Mouse (Mus musculus): ENCODE data around the gene Mtfr2.
A peak's percentile ranks its signal among the peaks of the same experiment; 100 is the strongest.

The Mtfr2 gene

GRCm38 (mm10) chr10:20379071-20379735 lies 31.6 kb downstream of the Mtfr2 start:
- DNase-seq (ENCODE audit: low spot score in 2 of 2): no peak

- peak; percentile 42 to 56 for DNase-seq (ENCODE audit: low spot score in 2 of 2)
These were observed 33.2 kb downstream of the Mtfr2 start for GRCm38 (mm10) chr10:20380798-20381197.

- no peak for DNase-seq (ENCODE audit: low spot score in 2 of 2)
These were observed 33.8 kb downstream of the Mtfr2 start for GRCm38 (mm10) chr10:20381352-20381751.

GRCm38 (mm10) chr10:20382807-20383419 lies 35.3 kb downstream of the Mtfr2 start:
- no peak for DNase-seq (ENCODE audit: low spot score in 2 of 2)

GRCm38 (mm10) chr10:20390568-20390967 lies 43.0 kb downstream of the Mtfr2 start:
- no peak for DNase-seq (ENCODE audit: low spot score in 2 of 2)

GRCm38 (mm10) chr10:20394815-20395214 lies 47.2 kb downstream of the Mtfr2 start:
- no peak for DNase-seq (ENCODE audit: low spot score in 2 of 2)

GRCm38 (mm10) chr10:20395778-20396177 lies 48.2 kb downstream of the Mtfr2 start:
- no peak for DNase-seq (ENCODE audit: low spot score in 2 of 2)

GRCm38 (mm10) chr10:20398224-20398623 lies 50.7 kb downstream of the Mtfr2 start:
- DNase-seq (ENCODE audit: low spot score in 2 of 2): no peak

- DNase-seq (ENCODE audit: low spot score in 2 of 2): no peak
These were observed 51.2 kb downstream of the Mtfr2 start for GRCm38 (mm10) chr10:20398641-20399390.

GRCm38 (mm10) chr10:20400406-20400805 lies 52.8 kb downstream of the Mtfr2 start:
- DNase-seq (ENCODE audit: low spot score in 2 of 2): no peak

GRCm38 (mm10) chr10:20402941-20403340 lies 55.4 kb downstream of the Mtfr2 start:
- DNase-seq (ENCODE audit: low spot score in 2 of 2): no peak

GRCm38 (mm10) chr10:20405471-20405870 lies 57.9 kb downstream of the Mtfr2 start:
- peak in 1 of 2 experiments; percentile 46 for DNase-seq (ENCODE audit: low spot score in 2 of 2)

GRCm38 (mm10) chr10:20408336-20408735 lies 60.8 kb downstream of the Mtfr2 start:
- no peak for DNase-seq (ENCODE audit: low spot score in 2 of 2)

GRCm38 (mm10) chr10:20409181-20409580 lies 61.6 kb downstream of the Mtfr2 start:
- no peak for DNase-seq (ENCODE audit: low spot score in 2 of 2)

All from frontal cortex, postnatal 10 days (tissue).